Comparison of ENCODE assay signal across 8 mouse cellular contexts in genomic region chr8:46686664-46687336, GRCm38 (mm10). TPM values are rescaled to one million over a fixed set of nuclear protein-coding genes. Genes with fewer than 3 reads are reported as not detected.
DNase-seq lines count a peak whose midpoint lies in the region; ATAC-seq lines count a peak whose summit lies in the region.

No protein-coding gene starts in this region.

- peak; percentile 96 for DNase-seq in adipocyte (ENCODE audit: low spot score)
- peak; percentile 96 for DNase-seq in embryo, embryonic 10 days (ENCODE audit: low spot score)
- peak; percentile 91 for DNase-seq in gastrocnemius, postnatal 14 days
- peak; percentile 91 to 94 for DNase-seq in left cerebral cortex, postnatal 10 days (ENCODE audit: extremely low spot score in 1 of 2, low spot score in 2 of 2)
- DNase-seq in right cerebral cortex, postnatal 25 days: peak; percentile 92
- peak; percentile 85 to 91 for DNase-seq in urinary bladder, postnatal 4 days (ENCODE audit: low spot score in 2 of 2)

- ATAC-seq in inflammation-experienced regulatory T-cells, adult 6 months: peak; percentile 100
- ATAC-seq in megakaryocyte-erythroid progenitor cell, adult 5-6 weeks (replicated peaks; ENCODE audit: low FRiP score, low TSS enrichment, poor library complexity, severe bottlenecking): peak; percentile 100

- intact Hi-C loops in gastrocnemius, postnatal 14 days (cut with DNase I; ENCODE audit: low total_unique reads): no loop called here
- intact Hi-C loops in left cerebral cortex, postnatal 10 days (cut with DNase I): loop anchor here (5.0 kb wide), 2 partner anchors 51 to 251 kb away; partner anchors contain the start of gene Irf2

RNA-seq across cellular contexts. Expression of gene Irf2, which starts 52.7 kb away (rescaled TPM):
- total RNA-seq in gastrocnemius, postnatal 14 days (2021): 10 to 100 TPM; 25.4 to 26.2 TPM
- 100 to 1,000 TPM; 228 to 272 (median 245) TPM for polyA plus RNA-seq in inflammation-experienced regulatory T-cells, adult 6 months (2017; shearing (Covaris generic))
- total RNA-seq in left cerebral cortex, postnatal 10 days (2021): 10 to 100 TPM; 30.3 to 36.5 TPM
- 55.0 and 76.9 TPM in 2 replicates for total RNA-seq in megakaryocyte-erythroid progenitor cell, adult 5-6 weeks (2014; fragmentation: Nextera tagmentation)
- total RNA-seq in megakaryocyte-erythroid progenitor cell, adult 5-6 weeks (2017): 17.2 and 26.2 TPM in 2 replicates

Comparison
In these comparisons a context has a peak if more than half of its experiments do, and no peak if none do; other contexts are left out.
1. Peak in every context shown above with its lines: DNase-seq and ATAC-seq.